Mouse (Mus musculus): ENCODE measurements around the gene Prkag2. TPM values are rescaled to one million over a fixed set of nuclear protein-coding genes. Genes with fewer than 3 reads are reported as not detected.

Prkag2 gene
- polyA plus RNA-seq, 1 experiment from 2014 or later, result 38.2 TPM

- Histone ChIP-seq H3K27ac (replicated peaks) (no peak overlapping the region; the same call in 1 of the 2 replicates), H3K4me1 (peaks cover 57% of the 10 kb centered on the region), H3K27me3 (replicated peaks; ENCODE audit: low read depth, poor library complexity, severe bottlenecking) (no peaks in the 10 kb centered on the region), H3K4me3 (no peak overlapping the region), H3K9me3 (no peaks in the 10 kb centered on the region), H3K36me3 (replicated peaks) (no peaks in the 10 kb centered on the region)
- WGBS, result 13% methylated on average over 3 of the region's 3 CpGs
- peak; percentile 77 for DNase-seq (ENCODE audit: low spot score)
Measured at GRCm38 (mm10) chr5:24983539-24983938, 116.9 kb downstream of the Prkag2 start.

- Histone ChIP-seq H3K27me3 (replicated peaks; ENCODE audit: low read depth, poor library complexity, severe bottlenecking) (no peaks in the 10 kb centered on the region), H3K27ac (replicated peaks) (no peak overlapping the region), H3K36me3 (replicated peaks) (no peaks in the 10 kb centered on the region), H3K4me1 (peaks cover 64% of the 10 kb centered on the region), H3K4me3 (no peak overlapping the region), H3K9me3 (no peaks in the 10 kb centered on the region)
- DNase-seq (ENCODE audit: low spot score), result no peak
- WGBS, result 75% methylated on average over 3 of the region's 3 CpGs
Measured at GRCm38 (mm10) chr5:24982258-24982657, 118.2 kb downstream of the Prkag2 start.

- Histone ChIP-seq H3K27ac (replicated peaks) (no peak overlapping the region), H3K9me3 (no peaks in the 10 kb centered on the region), H3K4me1 (peaks cover 63% of the 10 kb centered on the region), H3K36me3 (replicated peaks) (no peaks in the 10 kb centered on the region), H3K4me3 (no peak overlapping the region), H3K27me3 (replicated peaks; ENCODE audit: low read depth, poor library complexity, severe bottlenecking) (no peaks in the 10 kb centered on the region)
- WGBS, result 74% methylated on average over 6 of the region's 6 CpGs
- no peak for DNase-seq (ENCODE audit: low spot score)
Measured at GRCm38 (mm10) chr5:24981765-24982164, 118.7 kb downstream of the Prkag2 start.

- H3K9me3 ChIP-seq, result no peaks in the 10 kb centered on the region
- peaks cover 54% of the 10 kb centered on the region for H3K4me1 ChIP-seq
- H3K27ac ChIP-seq (replicated peaks), result no peak overlapping the region
- 80% methylated on average over 10 of the region's 10 CpGs for WGBS
- no peak for DNase-seq (ENCODE audit: low spot score)
- no peaks in the 10 kb centered on the region for H3K27me3 ChIP-seq (replicated peaks; ENCODE audit: low read depth, poor library complexity, severe bottlenecking)
- H3K36me3 ChIP-seq (replicated peaks), result no peaks in the 10 kb centered on the region
- H3K4me3 ChIP-seq, result no peak overlapping the region
Measured at GRCm38 (mm10) chr5:24979968-24980345, 120.5 kb downstream of the Prkag2 start.

GRCm38 (mm10) chr5:24979312-24979967, 121.0 kb downstream of the Prkag2 start:
- Histone ChIP-seq H3K27ac (replicated peaks) (no peak overlapping the region), H3K36me3 (replicated peaks) (no peaks in the 10 kb centered on the region), H3K9me3 (no peaks in the 10 kb centered on the region), H3K27me3 (replicated peaks; ENCODE audit: low read depth, poor library complexity, severe bottlenecking) (no peaks in the 10 kb centered on the region), H3K4me3 (no peak overlapping the region), H3K4me1 (peaks cover 49% of the 10 kb centered on the region)
- DNase-seq (ENCODE audit: low spot score), result no peak
- 35% methylated on average over 4 of the region's 4 CpGs for WGBS

- H3K4me3 ChIP-seq, result no peak overlapping the region
- no peaks in the 10 kb centered on the region for H3K9me3 ChIP-seq
- no peak for DNase-seq (ENCODE audit: low spot score)
- no peaks in the 10 kb centered on the region for H3K27me3 ChIP-seq (replicated peaks; ENCODE audit: low read depth, poor library complexity, severe bottlenecking)
- no peaks in the 10 kb centered on the region for H3K36me3 ChIP-seq (replicated peaks)
- WGBS, result 66% methylated on average over 3 of the region's 3 CpGs
- H3K27ac ChIP-seq (replicated peaks), result no peak overlapping the region
- peaks cover 46% of the 10 kb centered on the region for H3K4me1 ChIP-seq
Measured at GRCm38 (mm10) chr5:24976907-24977306, 123.5 kb downstream of the Prkag2 start.

- Histone ChIP-seq H3K4me1 (peaks cover 46% of the 10 kb centered on the region), H3K4me3 (no peak overlapping the region), H3K27ac (replicated peaks) (no peak overlapping the region), H3K9me3 (no peaks in the 10 kb centered on the region), H3K36me3 (replicated peaks) (no peaks in the 10 kb centered on the region), H3K27me3 (replicated peaks; ENCODE audit: low read depth, poor library complexity, severe bottlenecking) (no peaks in the 10 kb centered on the region)
- 62% methylated on average over 12 of the region's 12 CpGs for WGBS
- DNase-seq (ENCODE audit: low spot score), result no peak
Measured at GRCm38 (mm10) chr5:24976236-24976635, 124.2 kb downstream of the Prkag2 start.

GRCm38 (mm10) chr5:24975100-24975499, 125.3 kb downstream of the Prkag2 start:
- Histone ChIP-seq H3K36me3 (replicated peaks) (no peaks in the 10 kb centered on the region), H3K27me3 (replicated peaks; ENCODE audit: low read depth, poor library complexity, severe bottlenecking) (no peaks in the 10 kb centered on the region), H3K4me1 (peaks cover 37% of the 10 kb centered on the region), H3K4me3 (no peak overlapping the region), H3K9me3 (no peaks in the 10 kb centered on the region), H3K27ac (replicated peaks) (no peak overlapping the region)
- no peak for DNase-seq (ENCODE audit: low spot score)
- WGBS, result 72% methylated on average over 7 of the region's 7 CpGs

- WGBS, result 71% methylated on average over 9 of the region's 9 CpGs
- Histone ChIP-seq H3K9me3 (no peaks in the 10 kb centered on the region), H3K27ac (replicated peaks) (peak overlapping the region; percentile 40), H3K36me3 (replicated peaks) (no peaks in the 10 kb centered on the region), H3K27me3 (replicated peaks; ENCODE audit: low read depth, poor library complexity, severe bottlenecking) (no peaks in the 10 kb centered on the region), H3K4me1 (peaks cover 41% of the 10 kb centered on the region), H3K4me3 (no peak overlapping the region)
- no peak for DNase-seq (ENCODE audit: low spot score)
Measured at GRCm38 (mm10) chr5:24973672-24974225, 126.7 kb downstream of the Prkag2 start.

- Histone ChIP-seq H3K27me3 (replicated peaks; ENCODE audit: low read depth, poor library complexity, severe bottlenecking) (no peaks in the 10 kb centered on the region), H3K9me3 (no peaks in the 10 kb centered on the region), H3K4me3 (no peak overlapping the region), H3K36me3 (replicated peaks) (no peaks in the 10 kb centered on the region), H3K27ac (replicated peaks) (no peak overlapping the region), H3K4me1 (peaks cover 38% of the 10 kb centered on the region)
- 71% methylated on average over 13 of the region's 13 CpGs for WGBS
- DNase-seq (ENCODE audit: low spot score), result no peak
Measured at GRCm38 (mm10) chr5:24973228-24973627, 127.2 kb downstream of the Prkag2 start.

GRCm38 (mm10) chr5:24970552-24971275, 129.7 kb downstream of the Prkag2 start:
- Histone ChIP-seq H3K4me3 (no peak overlapping the region), H3K27ac (replicated peaks) (no peak overlapping the region), H3K27me3 (replicated peaks; ENCODE audit: low read depth, poor library complexity, severe bottlenecking) (no peaks in the 10 kb centered on the region), H3K9me3 (no peaks in the 10 kb centered on the region), H3K36me3 (replicated peaks) (no peaks in the 10 kb centered on the region), H3K4me1 (peaks cover 25% of the 10 kb centered on the region)
- no peak for DNase-seq (ENCODE audit: low spot score)
- WGBS, result 90% methylated on average over 8 of the region's 8 CpGs

- WGBS, result 74% methylated on average over 11 of the region's 11 CpGs
- no peak for DNase-seq (ENCODE audit: low spot score)
- no peaks in the 10 kb centered on the region for H3K9me3 ChIP-seq
- H3K27me3 ChIP-seq (replicated peaks; ENCODE audit: low read depth, poor library complexity, severe bottlenecking), result no peaks in the 10 kb centered on the region
- H3K27ac ChIP-seq (replicated peaks), result no peak overlapping the region
- peaks cover 26% of the 10 kb centered on the region for H3K4me1 ChIP-seq
- no peaks in the 10 kb centered on the region for H3K36me3 ChIP-seq (replicated peaks)
- no peak overlapping the region for H3K4me3 ChIP-seq
Measured at GRCm38 (mm10) chr5:24969241-24969880, 131.1 kb downstream of the Prkag2 start.

All from embryonic facial prominence, embryonic 10.5 days (tissue).